Mouse (Mus musculus) intestine, embryonic 15.5 days (tissue): Measurements from ENCODE around the gene Ssh1. TPM values are rescaled to one million over a fixed set of nuclear protein-coding genes. Genes with fewer than 3 reads are reported as not detected.

Experiments used
- ATAC-seq: fragments of 200-750 bp; cut with Nextera tagmentation; 2 replicates; pipeline ENCODE4 v1.8.0; 2017; ENCODE audit warnings: moderate TSS enrichment, moderate library complexity
- H3K27ac ChIP-seq: fragments of 300-500 bp; sonication (generic); 2 replicates; pipeline ENCODE4 v1.5.1; 2015; ENCODE audit warnings: mild to moderate bottlenecking, inconsistent platforms
- H3K27me3 ChIP-seq: fragments of 300-500 bp; sonication (generic); replicated peaks from 2 replicates; pipeline ENCODE4 v1.6.1; 2015; ENCODE audit warnings: inconsistent platforms
- H3K36me3 ChIP-seq: fragments of 300-500 bp; sonication (generic); 2 replicates; pipeline ENCODE4 v1.6.1; 2015; ENCODE audit warnings: inconsistent platforms
- H3K4me1 ChIP-seq: fragments of 300-500 bp; sonication (generic); replicated peaks from 2 replicates; pipeline ENCODE4 v1.6.1; 2015; ENCODE audit warnings: inconsistent platforms
- H3K4me2 ChIP-seq: fragments of 300-500 bp; sonication (generic); replicated peaks from 2 replicates; pipeline ENCODE4 v1.6.1; 2015; ENCODE audit warnings: mild to moderate bottlenecking, inconsistent platforms
- H3K4me3 ChIP-seq: fragments of 300-500 bp; sonication (generic); replicated peaks from 2 replicates; pipeline ENCODE4 v1.5.1; 2015; ENCODE audit warnings: inconsistent platforms
- H3K9ac ChIP-seq: fragments of 300-500 bp; sonication (generic); 2 replicates; pipeline ENCODE4 v1.6.1; 2015; ENCODE audit warnings: inconsistent platforms
- H3K9me3 ChIP-seq: fragments of 300-500 bp; sonication (generic); 2 replicates; pipeline ENCODE4 v1.6.1; 2016; ENCODE audit warnings: inconsistent platforms
- WGBS: fragments of 180-500 bp; shearing (Covaris S2); methylation state at CpG from one replicate; pipeline ENCODE4 v1.1.7; 2015; 5-methylcytosine and 5-hydroxymethylcytosine counted together
- polyA plus RNA-seq: library from polyadenylated mRNA; unstranded; fragments of >200 nt; fragmentation: Nextera tagmentation; extraction: Ambion mirVana; gene quantifications from 2 replicates; pipeline ENCODE4 v1.2.1, GENCODE M21; 2015

The Ssh1 gene
- polyA plus RNA-seq, 1 experiment from 2014 or later: 11.8 TPM

GRCm38 (mm10) chr5:113919060-113919459 is 74.6 kb downstream of the Ssh1 start:
- no peaks in the 10 kb centered on the region for H3K27me3 ChIP-seq
- no peak overlapping the region for H3K4me3 ChIP-seq
- H3K9me3 ChIP-seq: no peaks in the 10 kb centered on the region
- H3K27ac ChIP-seq: peak overlapping the region; percentile 76
- H3K9ac ChIP-seq: no peak overlapping the region
- 33% methylated on average over 7 of the region's 7 CpGs for WGBS
- H3K4me1 ChIP-seq: peaks cover 26% of the 10 kb centered on the region; the same call in 1 of the 2 replicates
- H3K36me3 ChIP-seq: no peaks in the 10 kb centered on the region
- ATAC-seq: peak; percentile 62
- H3K4me2 ChIP-seq: peak overlapping the region; percentile 26; the same call in 1 of the 2 replicates

DNA sequence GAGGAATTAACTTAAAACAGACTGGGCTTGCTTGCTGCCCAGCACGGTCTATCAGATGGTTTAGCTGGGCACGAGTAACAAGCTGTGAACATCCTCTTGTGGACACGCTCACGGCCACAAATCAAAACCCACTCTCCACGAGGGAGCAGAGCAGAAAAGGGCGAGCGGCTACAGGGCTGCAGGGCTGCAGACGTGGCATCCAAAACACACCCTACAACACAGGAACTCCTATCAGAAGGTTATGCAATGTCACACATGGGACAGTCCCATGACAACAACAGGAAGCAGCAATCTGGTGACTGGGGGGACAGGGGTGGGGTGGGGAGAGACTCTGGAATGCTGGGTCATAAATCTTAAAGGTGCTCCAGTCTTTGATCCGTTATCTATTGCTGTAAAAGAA is 75.0 kb downstream of the Ssh1 start:
- Histone ChIP-seq H3K4me1 (peaks cover 26% of the 10 kb centered on the region; the same call in 1 of the 2 replicates), H3K9me3 (no peaks in the 10 kb centered on the region), H3K27me3 (no peaks in the 10 kb centered on the region), H3K36me3 (no peaks in the 10 kb centered on the region), H3K4me3 (0 out of 2 replicates have a peak overlapping the region, but pooled peaks have one; percentile 4), H3K4me2 (peak overlapping the region; percentile 26; the same call in 1 of the 2 replicates), H3K9ac (no peak overlapping the region), H3K27ac (peak overlapping the region; percentile 76)
- 18% methylated on average over 9 of the region's 9 CpGs for WGBS
- ATAC-seq: peak; percentile 92

GRCm38 (mm10) chr5:113910705-113911104 is 83.0 kb downstream of the Ssh1 start:
- Histone ChIP-seq H3K27ac (peak overlapping the region; percentile 84), H3K9me3 (no peaks in the 10 kb centered on the region), H3K4me1 (peaks cover 20% of the 10 kb centered on the region), H3K9ac (no peak overlapping the region), H3K4me3 (no peak overlapping the region), H3K27me3 (no peaks in the 10 kb centered on the region), H3K36me3 (no peaks in the 10 kb centered on the region), H3K4me2 (peak overlapping the region; percentile 44)
- ATAC-seq: no peak
- 54% methylated on average over 6 of the region's 6 CpGs for WGBS

DNA sequence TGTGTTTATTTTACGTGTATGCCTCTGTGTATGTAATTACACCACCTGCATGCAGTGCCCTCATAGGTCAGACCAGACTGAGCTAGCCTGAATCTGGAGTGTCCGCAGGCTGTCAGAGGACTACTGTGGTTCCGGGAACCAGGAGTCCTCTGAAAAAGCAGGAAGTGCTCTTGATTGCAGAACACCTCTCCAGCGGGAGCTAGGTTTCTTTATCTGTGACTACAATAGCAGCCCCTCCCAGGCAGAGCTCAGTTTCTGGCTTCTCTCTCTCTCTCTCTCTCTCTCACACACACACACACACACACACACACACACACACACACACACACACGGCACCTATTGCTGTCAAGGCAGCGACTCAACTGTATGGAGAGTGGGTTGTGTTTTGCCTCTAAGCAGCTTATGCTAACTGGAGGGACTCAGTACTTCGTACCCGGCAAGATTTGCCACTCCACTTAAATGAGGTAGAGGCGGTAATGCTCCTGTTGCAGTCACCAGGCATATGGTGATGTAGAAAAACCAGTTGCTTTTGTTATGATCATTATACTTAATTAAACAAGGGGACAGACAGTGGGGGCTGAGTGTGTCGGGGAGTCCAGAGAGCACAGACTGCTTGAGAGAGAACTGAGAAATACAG is 83.5 kb downstream of the Ssh1 start:
- Histone ChIP-seq H3K4me1 (peaks cover 26% of the 10 kb centered on the region), H3K36me3 (no peaks in the 10 kb centered on the region), H3K9me3 (no peaks in the 10 kb centered on the region), H3K27ac (peak overlapping the region; percentile 84), H3K4me3 (no peak overlapping the region), H3K4me2 (peak overlapping the region; percentile 44), H3K27me3 (no peaks in the 10 kb centered on the region), H3K9ac (no peak overlapping the region)
- 20% methylated on average over 10 of the region's 10 CpGs for WGBS
- ATAC-seq: 0 out of 2 replicates have a peak, but pooled peaks have one; percentile 5

DNA sequence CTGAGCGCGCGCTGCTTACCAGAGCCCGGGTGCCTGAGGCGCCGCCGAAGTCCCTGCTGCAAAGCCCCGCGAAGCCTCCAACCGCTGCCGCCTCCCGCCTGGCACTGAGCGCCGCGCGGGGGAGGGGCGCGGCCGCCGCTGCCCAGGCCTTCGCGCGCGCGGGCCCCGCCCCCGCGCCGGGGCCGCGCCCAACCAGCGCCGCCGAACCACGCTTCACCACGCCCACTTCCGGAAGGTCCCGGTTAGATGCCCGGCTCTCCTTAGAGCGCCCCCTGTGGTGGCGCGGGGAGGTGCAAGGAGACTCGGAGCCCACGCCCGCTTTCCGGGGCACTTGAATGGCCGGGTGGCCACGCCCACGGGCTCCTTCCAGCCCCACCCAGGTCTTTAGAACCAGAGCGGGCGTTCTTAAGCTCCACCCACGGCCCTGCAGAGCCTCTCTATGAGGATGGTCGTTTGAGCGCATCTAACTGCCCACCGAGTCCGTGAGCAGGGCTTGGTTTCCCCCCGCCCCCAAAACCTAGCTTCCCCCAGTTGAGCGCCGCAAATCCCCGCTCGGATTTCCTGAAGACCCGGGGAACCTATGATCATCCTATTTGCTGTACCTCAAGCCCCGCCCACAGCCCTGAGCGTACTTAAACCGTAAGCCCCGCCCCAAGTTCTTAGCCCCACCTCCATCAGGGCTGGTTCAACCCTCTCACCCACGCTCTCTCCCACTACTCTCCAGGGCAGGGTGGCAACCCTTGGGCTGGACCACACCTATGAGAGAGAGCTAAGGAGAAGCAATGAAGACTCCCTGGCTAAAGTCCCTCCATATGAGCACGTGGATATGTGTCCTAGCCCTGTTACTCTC is 84.9 kb downstream of the Ssh1 start, which contains the start of gene Coro1c:
Coro1c (minus strand) TSS at position 167 of the 850 bp plus-strand sequence.
- under 1% methylated on average over 64 of the region's 68 CpGs for WGBS
- Histone ChIP-seq H3K27me3 (no peaks in the 10 kb centered on the region), H3K4me1 (peaks cover 24% of the 10 kb centered on the region), H3K4me2 (peak within 1 kb of the TSS; percentile 71), H3K27ac (peak within 1 kb of the TSS; percentile 99), H3K4me3 (peak within 1 kb of the TSS; percentile 90), H3K9ac (peak within 1 kb of the TSS; percentile 90), H3K36me3 (no peaks in the 10 kb centered on the region), H3K9me3 (no peaks in the 10 kb centered on the region)
- ATAC-seq: peak; percentile 88

GRCm38 (mm10) chr5:113907786-113908567 is 85.7 kb downstream of the Ssh1 start:
- peak overlapping the region; percentile 71 for H3K4me2 ChIP-seq
- peak; percentile 60 for ATAC-seq
- no peaks in the 10 kb centered on the region for H3K9me3 ChIP-seq
- H3K4me1 ChIP-seq: peaks cover 33% of the 10 kb centered on the region
- H3K36me3 ChIP-seq: no peaks in the 10 kb centered on the region
- H3K27me3 ChIP-seq: no peaks in the 10 kb centered on the region
- peak overlapping the region; percentile 90 for H3K9ac ChIP-seq
- peak overlapping the region; percentile 90 for H3K4me3 ChIP-seq
- peak overlapping the region; percentile 99 for H3K27ac ChIP-seq
- under 1% methylated on average over 54 of the region's 69 CpGs for WGBS

- H3K9me3 ChIP-seq: no peaks in the 10 kb centered on the region
- peak overlapping the region; percentile 90 for H3K4me3 ChIP-seq
- 5% methylated on average over 17 of the region's 17 CpGs for WGBS
- peak overlapping the region; percentile 90 for H3K9ac ChIP-seq
- H3K4me1 ChIP-seq: peaks cover 41% of the 10 kb centered on the region
- H3K27me3 ChIP-seq: no peaks in the 10 kb centered on the region
- H3K27ac ChIP-seq: peak overlapping the region; percentile 99
- no peak for ATAC-seq
- no peaks in the 10 kb centered on the region for H3K36me3 ChIP-seq
- H3K4me2 ChIP-seq: peak overlapping the region; percentile 71
Observed at GRCm38 (mm10) chr5:113906958-113907735, 86.5 kb downstream of the Ssh1 start.

DNA sequence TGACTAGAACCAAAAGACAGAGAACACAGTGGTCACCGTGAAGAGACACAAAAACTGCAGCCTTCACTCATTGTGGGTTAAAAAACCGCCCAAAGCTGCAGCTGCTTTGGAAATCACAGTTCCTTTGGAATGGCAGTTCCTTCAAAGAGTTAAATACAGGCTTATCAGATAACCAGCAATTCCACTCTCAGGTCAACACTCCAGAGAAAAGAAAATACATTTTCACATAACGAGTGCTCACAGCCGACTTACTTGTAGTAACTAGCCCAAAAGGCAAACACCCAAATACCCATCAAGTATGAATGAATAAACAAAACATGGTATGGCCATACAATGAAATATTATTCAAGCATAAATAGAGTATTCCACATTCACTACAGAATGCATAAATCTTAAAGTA is 88.7 kb downstream of the Ssh1 start:
- Histone ChIP-seq H3K36me3 (no peaks in the 10 kb centered on the region), H3K4me2 (peak overlapping the region; percentile 71; the same call in 1 of the 2 replicates), H3K9me3 (no peaks in the 10 kb centered on the region), H3K4me1 (peaks cover 52% of the 10 kb centered on the region), H3K27me3 (no peaks in the 10 kb centered on the region), H3K9ac (no peak overlapping the region), H3K27ac (no peak overlapping the region), H3K4me3 (no peak overlapping the region)
- no peak for ATAC-seq
- 26% methylated on average over 4 of the region's 4 CpGs for WGBS

DNA sequence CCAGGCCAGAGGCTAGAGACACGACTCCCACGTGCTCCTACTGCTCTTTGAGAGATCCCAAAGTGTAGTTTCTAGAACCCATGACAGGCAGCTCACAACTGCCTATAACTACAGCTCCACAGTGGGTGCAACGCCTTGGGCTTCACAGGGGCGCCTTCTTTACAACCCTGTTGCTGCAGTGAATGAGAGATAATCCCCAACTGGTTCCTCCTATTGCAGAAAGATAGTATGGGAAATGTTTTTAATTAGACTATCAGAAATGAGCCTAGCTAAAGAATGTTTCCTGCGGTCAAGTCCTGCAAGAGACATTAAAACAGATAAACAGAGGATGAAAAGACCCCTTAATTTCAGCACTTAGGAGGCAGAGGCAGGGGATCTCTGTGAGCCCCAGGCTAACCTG is 90.7 kb downstream of the Ssh1 start:
- peaks cover 57% of the 10 kb centered on the region for H3K4me1 ChIP-seq
- no peaks in the 10 kb centered on the region for H3K9me3 ChIP-seq
- no peak for ATAC-seq
- H3K4me3 ChIP-seq: no peak overlapping the region
- H3K4me2 ChIP-seq: no peak overlapping the region
- H3K27me3 ChIP-seq: no peaks in the 10 kb centered on the region
- H3K9ac ChIP-seq: no peak overlapping the region
- H3K27ac ChIP-seq: no peak overlapping the region
- no peaks in the 10 kb centered on the region for H3K36me3 ChIP-seq
- WGBS: 72% methylated on average over 5 of the region's 5 CpGs

DNA sequence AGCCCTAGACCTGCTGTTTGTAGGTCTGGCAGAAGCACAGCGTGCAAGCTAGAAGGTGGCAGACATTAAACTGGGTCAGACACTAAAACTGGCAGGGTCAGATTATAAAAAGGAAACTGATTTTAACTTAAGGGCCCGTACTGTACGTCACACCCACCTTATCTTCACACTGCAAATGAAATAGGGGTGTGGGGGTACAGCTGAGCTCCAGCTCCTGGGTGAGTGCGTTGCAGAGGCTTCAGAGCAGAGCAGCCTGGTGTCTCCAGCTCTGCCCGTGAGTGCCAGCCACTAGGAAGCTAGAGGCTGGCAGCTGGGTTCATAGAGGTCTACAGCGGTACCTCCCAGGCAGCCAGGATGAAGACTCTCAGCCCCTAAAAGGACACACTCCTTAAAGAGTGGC is 91.7 kb downstream of the Ssh1 start:
- 50% methylated on average over 6 of the region's 6 CpGs for whole genome bisulfite sequencing
- no peaks in the 10 kb centered on the region for H3K36me3 ChIP-seq
- no peak overlapping the region for H3K4me2 ChIP-seq
- H3K27me3 ChIP-seq: no peaks in the 10 kb centered on the region
- H3K4me3 ChIP-seq: no peak overlapping the region
- no peak overlapping the region for H3K9ac ChIP-seq
- no peaks in the 10 kb centered on the region for H3K9me3 ChIP-seq
- H3K4me1 ChIP-seq: peaks cover 56% of the 10 kb centered on the region
- H3K27ac ChIP-seq: peak overlapping the region; percentile 28; the same call in 1 of the 2 replicates
- ATAC-seq: peak; percentile 44; the same call in 1 of the 2 replicates

GRCm38 (mm10) chr5:113901074-113901571 is 92.6 kb downstream of the Ssh1 start:
- 33% methylated on average over 8 of the region's 8 CpGs for whole genome bisulfite sequencing
- Histone ChIP-seq H3K4me2 (peak overlapping the region; percentile 39), H3K36me3 (no peaks in the 10 kb centered on the region), H3K9me3 (no peaks in the 10 kb centered on the region), H3K27me3 (no peaks in the 10 kb centered on the region), H3K4me3 (no peak overlapping the region), H3K9ac (no peak overlapping the region), H3K27ac (peak overlapping the region; percentile 55), H3K4me1 (peaks cover 52% of the 10 kb centered on the region)
- ATAC-seq: no peak
